Mouse (Mus musculus) A20 (cell line): ENCODE results near the gene Gypa.
A peak's percentile ranks its signal among the peaks of the same experiment; 100 is the strongest.

ENCODE experiments used
- DNase-seq: peaks from one replicate; pipeline ENCODE4 v3.0.0-alpha.2; 2011; ENCODE audit warnings: low read depth, low spot score

The Gypa gene

GRCm38 (mm10) chr8:80493523-80494345 is at the start of gene Gypa:
Gene Gypa (plus strand): TSS chr8:80493781.
- no peak for DNase-seq

GRCm38 (mm10) chr8:80444534-80445072 is 49.0 kb upstream of the Gypa start:
- no peak for DNase-seq

GRCm38 (mm10) chr8:80447217-80447616 is 46.4 kb upstream of the Gypa start:
- no peak for DNase-seq

- DNase-seq = no peak
Observed at GRCm38 (mm10) chr8:80451938-80452690, 41.5 kb upstream of the Gypa start.

GRCm38 (mm10) chr8:80463450-80463917 is 30.1 kb upstream of the Gypa start:
- DNase-seq = no peak

- no peak for DNase-seq
Observed at GRCm38 (mm10) chr8:80474971-80475370, 18.6 kb upstream of the Gypa start.

- DNase-seq = no peak
Observed at GRCm38 (mm10) chr8:80478156-80478555, 15.4 kb upstream of the Gypa start.

- DNase-seq = no peak
Observed at GRCm38 (mm10) chr8:80479129-80479528, 14.5 kb upstream of the Gypa start.

- no peak for DNase-seq
Observed at GRCm38 (mm10) chr8:80482173-80482572, 11.4 kb upstream of the Gypa start.

- peak; percentile 37 for DNase-seq
Observed at GRCm38 (mm10) chr8:80482822-80483774, 10.5 kb upstream of the Gypa start.

GRCm38 (mm10) chr8:80491562-80491961 is 2.0 kb upstream of the Gypa start:
- DNase-seq = no peak

- DNase-seq = peak; percentile 80
Observed at GRCm38 (mm10) chr8:80492987-80493441, 567 bp upstream of the Gypa start.

GRCm38 (mm10) chr8:80494346-80494660 is 722 bp downstream of the Gypa start:
- no peak for DNase-seq

- DNase-seq = no peak
Observed at GRCm38 (mm10) chr8:80494819-80495218, 1.2 kb downstream of the Gypa start.

GRCm38 (mm10) chr8:80495527-80495926 is 1.9 kb downstream of the Gypa start:
- no peak for DNase-seq

GRCm38 (mm10) chr8:80497323-80497722 is 3.7 kb downstream of the Gypa start:
- DNase-seq = no peak

- DNase-seq = no peak
Observed at GRCm38 (mm10) chr8:80500244-80500643, 6.7 kb downstream of the Gypa start.

GRCm38 (mm10) chr8:80500773-80501172 is 7.2 kb downstream of the Gypa start:
- DNase-seq = no peak

- no peak for DNase-seq
Observed at GRCm38 (mm10) chr8:80501283-80501682, 7.7 kb downstream of the Gypa start.

- DNase-seq = no peak
Observed at GRCm38 (mm10) chr8:80526382-80527355, 33.1 kb downstream of the Gypa start.
